ENCODE assay signal across 18 mouse cellular contexts in the genomic region with DNA sequence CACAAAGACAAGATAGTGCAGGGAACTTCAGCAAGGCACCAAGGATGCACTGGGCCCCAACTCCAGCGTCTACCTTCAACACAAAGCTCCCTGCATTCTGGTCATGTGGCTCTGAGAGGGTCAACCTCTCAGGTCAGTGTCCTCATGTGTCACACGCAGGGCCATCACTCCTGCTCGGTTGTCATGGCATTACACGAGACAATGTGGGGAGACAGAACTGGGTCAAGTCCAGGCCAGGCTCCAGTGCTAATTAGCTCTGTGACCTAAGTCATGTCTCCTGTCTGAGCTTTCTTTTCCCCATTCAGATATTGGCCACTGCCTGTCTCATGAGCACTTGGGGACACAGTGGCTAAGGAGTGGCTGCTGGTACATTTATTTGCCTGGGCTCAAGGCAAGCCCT. TPM values are rescaled to one million over a fixed set of nuclear protein-coding genes. Genes with fewer than 3 reads are reported as not detected.
DNase-seq lines count a peak whose midpoint lies in the region; ATAC-seq and TF ChIP-seq lines count a peak whose summit lies in the region.
"Had no signal": no experiment of that assay in that cellular context is flagged by ENCODE, and none has a peak within 500 bp of the region (broad histone marks: within the 10 kb centered on the region; RNA-seq: fewer than 3 reads in every experiment).

No protein-coding gene starts in this region.

- H3K27me3 ChIP-seq in kidney, postnatal 0 days (ENCODE audit: insufficient read depth, low read length), result no peaks in the 10 kb centered on the region
- H3K27me3 ChIP-seq in kidney, embryonic 14.5 days (ENCODE audit: control insufficient read depth, insufficient read depth, low read length), result no peaks in the 10 kb centered on the region
- H3K27me3 ChIP-seq: CH12.LX; forebrain, embryonic 13.5 days; intestine, embryonic 15.5 days had no signal

- peak; percentile 67 for DNase-seq in adrenal gland, adult 8-10 months
- DNase-seq in adrenal gland, postnatal 25 days, result no peak
- DNase-seq in kidney, postnatal 0 days (ENCODE audit: low spot score), result no peak
- peak; percentile 68 for DNase-seq in adrenal gland, postnatal 14 days
- DNase-seq in cerebellum, postnatal 10 days, result no peak
- DNase-seq in thymus, postnatal 25 days, result no peak
- DNase-seq: cerebellum, adult 2 months; cerebellum, postnatal 25 days; forebrain, postnatal 0 days; gastrocnemius, postnatal 25 days; kidney, adult 18-20 months had no signal

- no peaks in the 10 kb centered on the region for H3K4me1 ChIP-seq in kidney, postnatal 0 days (replicated peaks; ENCODE audit: insufficient read depth, low read length)
- H3K4me1 ChIP-seq in kidney, embryonic 14.5 days (ENCODE audit: control insufficient read depth, insufficient read depth, low read length), result peaks cover 4% of the 10 kb centered on the region; the same call in 1 of the 2 replicates
- H3K4me1 ChIP-seq: heart, embryonic 12.5 days; intestine, embryonic 15.5 days had no signal

- H3K27ac ChIP-seq in kidney, postnatal 0 days, result no peak overlapping the region
- no peak overlapping the region for H3K27ac ChIP-seq in kidney, embryonic 14.5 days (ENCODE audit: low read depth, low read length)
- H3K27ac ChIP-seq: embryonic facial prominence, embryonic 10.5 days; forebrain, embryonic 13.5 days; hindbrain, embryonic 10.5 days; intestine, embryonic 15.5 days had no signal

- no peak for TF ChIP-seq CTCF in kidney, postnatal 0 days (IDR thresholded peaks at IDR 0.05; ENCODE audit: low read depth)

- 0 out of 2 replicates have a peak overlapping the region, but pooled peaks have one; percentile 4 for H3K9ac ChIP-seq in kidney, postnatal 0 days (ENCODE audit: low read depth, low read length)
- H3K9ac ChIP-seq in kidney, embryonic 14.5 days (ENCODE audit: low read depth, low read length), result no peak overlapping the region
- H3K9ac ChIP-seq: forebrain, embryonic 13.5 days; forebrain, postnatal 0 days; heart, embryonic 12.5 days; intestine, embryonic 15.5 days had no signal

- H3K4me3 ChIP-seq in kidney, postnatal 0 days (replicated peaks; ENCODE audit: low read depth, low read length), result no peak overlapping the region
- no peak overlapping the region for H3K4me3 ChIP-seq in kidney, embryonic 14.5 days (ENCODE audit: low read length)
- H3K4me3 ChIP-seq: embryonic facial prominence, embryonic 10.5 days; forebrain, embryonic 13.5 days; heart, embryonic 12.5 days; hindbrain, embryonic 10.5 days; intestine, embryonic 15.5 days had no signal

- no peak for ATAC-seq in kidney, postnatal 0 days (replicated peaks; ENCODE audit: low FRiP score, low read depth)
- ATAC-seq in kidney, embryonic 14.5 days (ENCODE audit: low FRiP score, low TSS enrichment), result no peak
- ATAC-seq: forebrain, postnatal 0 days; intestine, embryonic 15.5 days had no signal

- no peaks in the 10 kb centered on the region for H3K9me3 ChIP-seq in kidney, postnatal 0 days (replicated peaks; ENCODE audit: low read length)
- no peaks in the 10 kb centered on the region for H3K9me3 ChIP-seq in kidney, embryonic 14.5 days (ENCODE audit: control insufficient read depth, low read length)
- H3K9me3 ChIP-seq: embryonic facial prominence, embryonic 10.5 days; forebrain, embryonic 13.5 days; heart, embryonic 12.5 days; hindbrain, embryonic 10.5 days; intestine, embryonic 15.5 days had no signal

- H3K4me2 ChIP-seq in kidney, postnatal 0 days (ENCODE audit: low read length), result no peak overlapping the region
- H3K4me2 ChIP-seq in kidney, embryonic 14.5 days (replicated peaks; ENCODE audit: low read depth, low read length), result no peak overlapping the region
- H3K4me2 ChIP-seq: forebrain, embryonic 13.5 days; heart, embryonic 12.5 days; intestine, embryonic 15.5 days had no signal

- WGBS in kidney, postnatal 0 days, result 34% methylated on average over 4 of the region's 4 CpGs
- 38% methylated on average over 4 of the region's 4 CpGs for WGBS in kidney, embryonic 14.5 days

- H3K36me3 ChIP-seq in kidney, postnatal 0 days (ENCODE audit: insufficient read depth, low read length), result no peaks in the 10 kb centered on the region
- peaks cover 4% of the 10 kb centered on the region; the same call in 1 of the 2 replicates for H3K36me3 ChIP-seq in kidney, embryonic 14.5 days (ENCODE audit: control insufficient read depth, insufficient read depth, low read length)
- H3K36me3 ChIP-seq: intestine, embryonic 15.5 days had no signal

RNA-seq across cellular contexts. Expression of a gene that starts 11.7 kb away (rescaled TPM):
- total RNA-seq in adrenal gland, adult 8-10 months (2022), result 10 to 100 TPM; 17.3 to 26.7 (median 20.3) TPM
- total RNA-seq in adrenal gland, postnatal 25 days (2021), result 21.2 and 23.9 TPM in 2 replicates
- 7.5 and 7.6 TPM in 2 replicates for polyA plus RNA-seq in kidney, postnatal 0 days (2015; fragmentation: Nextera tagmentation; extraction: Ambion mirVana)
- polyA plus RNA-seq in kidney, embryonic 14.5 days (2014; fragmentation: Nextera tagmentation; extraction: Ambion mirVana), result 10.7 and 13.8 TPM in 2 replicates
- 17.3 and 19.4 TPM in 2 replicates for total RNA-seq in adrenal gland, postnatal 14 days (2021)

RNA-seq across cellular contexts. Expression of a gene that starts 17.3 kb away (rescaled TPM):
- 1 to 10 TPM in 1 of 4 experiments, under 1 TPM in 3; 0.49 to 1.4 (median 0.84) TPM for total RNA-seq in adrenal gland, adult 8-10 months (2022)
- 0.33 and 0.43 TPM in 2 replicates for total RNA-seq in adrenal gland, postnatal 25 days (2021)
- polyA plus RNA-seq in kidney, postnatal 0 days (2015; fragmentation: Nextera tagmentation; extraction: Ambion mirVana), result 1.7 and 1.9 TPM in 2 replicates
- polyA plus RNA-seq in kidney, embryonic 14.5 days (2014; fragmentation: Nextera tagmentation; extraction: Ambion mirVana), result 0.76 and 1.4 TPM in 2 replicates
- 1.7 and 2.0 TPM in 2 replicates for total RNA-seq in adrenal gland, postnatal 14 days (2021)
- total RNA-seq: CH12.LX had no signal

RNA-seq across cellular contexts. Expression of a gene that starts 37.3 kb away (rescaled TPM):
- total RNA-seq in adrenal gland, adult 8-10 months (2022), result 10 to 100 TPM in 3 of 4 experiments, 1 to 10 TPM in 1; 6.7 to 18.3 (median 14.0) TPM
- total RNA-seq in adrenal gland, postnatal 25 days (2021), result 7.2 and 10.6 TPM in 2 replicates
- 0.68 and 0.74 TPM in 2 replicates for polyA plus RNA-seq in kidney, postnatal 0 days (2015; fragmentation: Nextera tagmentation; extraction: Ambion mirVana)
- polyA plus RNA-seq in kidney, embryonic 14.5 days (2014; fragmentation: Nextera tagmentation; extraction: Ambion mirVana), result 1.5 and 1.6 TPM in 2 replicates
- 8.4 and 8.7 TPM in 2 replicates for total RNA-seq in adrenal gland, postnatal 14 days (2021)

RNA-seq across cellular contexts. Expression of a gene that starts 44.2 kb away (rescaled TPM):
- 10 to 100 TPM; 49.4 to 74.0 (median 65.6) TPM for total RNA-seq in adrenal gland, adult 8-10 months (2022)
- total RNA-seq in adrenal gland, postnatal 25 days (2021), result 46.6 and 60.9 TPM in 2 replicates
- polyA plus RNA-seq in kidney, postnatal 0 days (2015; fragmentation: Nextera tagmentation; extraction: Ambion mirVana), result 70.0 and 76.5 TPM in 2 replicates
- polyA plus RNA-seq in kidney, embryonic 14.5 days (2014; fragmentation: Nextera tagmentation; extraction: Ambion mirVana), result 68.9 and 72.9 TPM in 2 replicates
- total RNA-seq in adrenal gland, postnatal 14 days (2021), result 42.3 and 54.0 TPM in 2 replicates

Comparison
In these comparisons a context has a peak if more than half of its experiments do, and no peak if none do; other contexts are left out.
1. DNase-seq: peak in adrenal gland, adult 8-10 months (single experiment) and adrenal gland, postnatal 14 days (single experiment); none in adrenal gland, postnatal 25 days (single experiment), kidney, postnatal 0 days (single experiment), cerebellum, postnatal 10 days (0 of 2) and thymus, postnatal 25 days (single experiment).